Mouse (Mus musculus) hindbrain, embryonic 16.5 days (tissue): ENCODE results near the gene Mnd1. TPM values are rescaled to one million over a fixed set of nuclear protein-coding genes. Genes with fewer than 3 reads are reported as not detected.

Experiments used
- ATAC-seq: fragments of 200-750 bp; cut with Nextera tagmentation; 2 replicates; pipeline ENCODE4 v1.8.0; 2017; ENCODE audit warnings: moderate TSS enrichment, moderate library complexity
- H3K27ac ChIP-seq: fragments of 300-500 bp; sonication (generic); 2 replicates; pipeline ENCODE4 v1.5.1; 2014; ENCODE audit warnings: low read depth, mild to moderate bottlenecking, control low read depth, low read length, moderate library complexity
- H3K27me3 ChIP-seq: fragments of 300-500 bp; sonication (generic); replicated peaks from 2 replicates; pipeline ENCODE4 v1.6.1; 2014; ENCODE audit warnings: low read length; ENCODE audit not compliant: control insufficient read depth, insufficient read depth
- H3K36me3 ChIP-seq: fragments of 300-500 bp; sonication (generic); 2 replicates; pipeline ENCODE4 v1.6.1; 2014; ENCODE audit warnings: mild to moderate bottlenecking, low read length, moderate library complexity, mixed read lengths; ENCODE audit not compliant: control insufficient read depth, insufficient read depth
- H3K4me1 ChIP-seq: fragments of 300-500 bp; sonication (generic); 2 replicates; pipeline ENCODE4 v1.6.1; 2014; ENCODE audit warnings: low read depth, low read length; ENCODE audit not compliant: control insufficient read depth, insufficient read depth
- H3K4me2 ChIP-seq: fragments of 300-500 bp; sonication (generic); 2 replicates; pipeline ENCODE4 v1.6.1; 2014; ENCODE audit warnings: mild to moderate bottlenecking, low read length, control low read depth, moderate library complexity
- H3K4me3 ChIP-seq: fragments of 300-500 bp; sonication (generic); 2 replicates; pipeline ENCODE4 v1.5.1; 2014; ENCODE audit warnings: mild to moderate bottlenecking, low read length, control low read depth, moderate library complexity
- H3K9ac ChIP-seq: fragments of 300-500 bp; sonication (generic); 2 replicates; pipeline ENCODE4 v1.6.1; 2014; ENCODE audit warnings: low read depth, mild to moderate bottlenecking, control low read depth, low read length, moderate library complexity
- H3K9me3 ChIP-seq: fragments of 300-500 bp; sonication (generic); 2 replicates; pipeline ENCODE4 v1.6.1; 2014; ENCODE audit warnings: mild to moderate bottlenecking, low read length, moderate library complexity; ENCODE audit not compliant: control insufficient read depth
- WGBS: fragments of 180-500 bp; shearing (Covaris S2); extraction: QIAGEN DNeasy Blood & Tissue Kit; methylation state at CpG from one replicate; pipeline ENCODE4 v1.1.7; 2014; 5-methylcytosine and 5-hydroxymethylcytosine counted together
- polyA plus RNA-seq: library from polyadenylated mRNA; unstranded; fragments of >200 nt; fragmentation: Nextera tagmentation; extraction: Ambion mirVana; gene quantifications from 2 replicates; pipeline ENCODE4 v1.2.1, GENCODE M21; 2015

Gene Mnd1
- polyA plus RNA-seq, 1 experiment from 2014 or later: 2.9 TPM

- Histone ChIP-seq H3K4me3 (no peak overlapping the region), H3K9ac (no peak overlapping the region), H3K4me2 (no peak overlapping the region), H3K9me3 (no peaks in the 10 kb centered on the region), H3K27me3 (no peaks in the 10 kb centered on the region), H3K4me1 (no peaks in the 10 kb centered on the region), H3K27ac (no peak overlapping the region), H3K36me3 (no peaks in the 10 kb centered on the region)
- ATAC-seq: no peak
- WGBS: 24% methylated on average over 2 of the region's 2 CpGs
These were observed 83.9 kb downstream of the Mnd1 start for GRCm38 (mm10) chr3:84071641-84072040.

GRCm38 (mm10) chr3:84070811-84071210, 84.8 kb downstream of the Mnd1 start:
- Histone ChIP-seq H3K4me1 (no peaks in the 10 kb centered on the region), H3K4me3 (no peak overlapping the region), H3K9me3 (no peaks in the 10 kb centered on the region), H3K27ac (no peak overlapping the region), H3K4me2 (no peak overlapping the region), H3K36me3 (no peaks in the 10 kb centered on the region), H3K9ac (no peak overlapping the region), H3K27me3 (no peaks in the 10 kb centered on the region)
- no peak for ATAC-seq
- 88% methylated on average over 8 of the region's 8 CpGs for WGBS

- H3K4me2 ChIP-seq: no peak overlapping the region
- no peaks in the 10 kb centered on the region for H3K36me3 ChIP-seq
- no peaks in the 10 kb centered on the region for H3K9me3 ChIP-seq
- no peak for ATAC-seq
- no peak overlapping the region for H3K27ac ChIP-seq
- no peaks in the 10 kb centered on the region for H3K27me3 ChIP-seq
- no peaks in the 10 kb centered on the region for H3K4me1 ChIP-seq
- H3K9ac ChIP-seq: no peak overlapping the region
- H3K4me3 ChIP-seq: no peak overlapping the region
- WGBS: 86% methylated on average over 13 of the region's 13 CpGs
These were observed 86.5 kb downstream of the Mnd1 start for GRCm38 (mm10) chr3:84068831-84069709.

DNA sequence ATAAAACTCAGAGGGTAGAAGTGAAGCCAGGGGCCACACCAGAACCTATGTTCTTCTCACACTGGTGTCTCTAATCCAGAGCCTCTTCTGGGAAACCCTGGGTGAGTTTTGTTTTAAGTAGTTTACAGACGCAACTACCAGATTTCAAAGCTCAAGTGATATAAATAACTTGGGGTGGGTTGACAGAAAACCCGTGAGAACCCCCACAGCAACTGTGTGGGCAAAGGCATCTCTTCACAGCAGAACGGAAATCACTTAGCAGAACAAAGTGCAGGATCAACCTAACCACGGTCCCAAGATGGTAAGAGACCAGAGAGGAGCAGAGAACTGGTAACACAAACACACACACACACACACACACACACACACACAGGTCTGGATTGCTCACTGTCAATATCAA, 89.8 kb downstream of the Mnd1 start:
- Histone ChIP-seq H3K27me3 (no peaks in the 10 kb centered on the region), H3K4me1 (no peaks in the 10 kb centered on the region), H3K4me3 (no peak overlapping the region), H3K4me2 (no peak overlapping the region), H3K9ac (no peak overlapping the region), H3K27ac (no peak overlapping the region), H3K9me3 (no peaks in the 10 kb centered on the region), H3K36me3 (no peaks in the 10 kb centered on the region)
- ATAC-seq: no peak
- 89% methylated on average over 4 of the region's 4 CpGs for WGBS

GRCm38 (mm10) chr3:84063369-84063914, 92.1 kb downstream of the Mnd1 start:
- Histone ChIP-seq H3K4me3 (no peak overlapping the region), H3K9me3 (no peaks in the 10 kb centered on the region), H3K9ac (no peak overlapping the region), H3K27me3 (no peaks in the 10 kb centered on the region), H3K27ac (no peak overlapping the region), H3K36me3 (no peaks in the 10 kb centered on the region), H3K4me1 (peaks cover 2% of the 10 kb centered on the region; the same call in 1 of the 2 replicates), H3K4me2 (no peak overlapping the region)
- ATAC-seq: no peak
- WGBS: 77% methylated on average over 2 of the region's 2 CpGs

DNA sequence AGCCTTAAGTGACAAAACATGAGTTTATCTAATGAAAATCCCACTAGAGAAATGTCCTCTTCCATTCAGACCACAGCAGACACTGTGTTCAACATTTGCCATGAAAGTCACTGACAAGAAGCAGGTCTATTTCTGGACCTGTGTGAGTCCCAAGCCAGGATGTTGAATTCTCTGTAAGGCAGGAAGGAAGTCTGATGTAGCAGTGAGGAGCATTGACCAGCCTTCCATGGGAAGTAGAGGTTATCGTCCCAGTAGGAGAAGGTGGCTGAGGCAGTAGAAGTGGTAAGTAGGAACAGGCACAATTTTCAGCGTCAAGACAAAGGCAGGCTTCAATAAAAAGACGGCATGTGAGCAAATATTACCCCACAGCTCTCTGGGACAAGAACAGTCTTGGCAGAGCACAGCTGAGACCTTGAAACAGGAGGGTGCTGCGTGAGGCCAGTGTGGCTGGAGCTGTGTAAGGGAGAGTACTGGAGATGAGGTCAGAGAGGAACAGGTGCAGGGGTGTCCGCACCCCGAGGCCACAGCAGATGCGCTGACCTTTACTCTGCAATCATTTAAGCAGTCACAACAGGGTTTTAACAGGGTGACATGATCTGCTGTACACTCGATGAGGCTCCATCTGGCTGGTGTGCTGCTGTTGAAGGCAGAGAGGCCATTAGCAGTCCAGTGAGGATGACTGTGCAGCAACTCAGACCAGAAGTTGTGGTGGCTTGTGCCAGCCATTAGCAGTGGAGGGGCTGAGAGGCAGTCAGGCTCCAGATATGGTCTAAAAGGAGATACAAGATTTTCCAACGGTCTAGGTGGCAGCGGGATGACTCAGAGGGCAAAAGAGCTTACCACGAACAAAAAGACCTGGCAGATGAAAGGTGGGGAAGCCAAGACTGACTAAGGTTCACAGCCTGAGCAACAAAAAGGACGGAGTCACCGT, 93.8 kb downstream of the Mnd1 start:
- Histone ChIP-seq H3K27me3 (no peaks in the 10 kb centered on the region), H3K4me1 (peaks cover 2% of the 10 kb centered on the region; the same call in 1 of the 2 replicates), H3K4me2 (no peak overlapping the region), H3K9me3 (no peaks in the 10 kb centered on the region), H3K27ac (no peak overlapping the region), H3K9ac (no peak overlapping the region), H3K4me3 (no peak overlapping the region), H3K36me3 (no peaks in the 10 kb centered on the region)
- 69% methylated on average over 13 of the region's 13 CpGs for WGBS
- no peak for ATAC-seq

DNA sequence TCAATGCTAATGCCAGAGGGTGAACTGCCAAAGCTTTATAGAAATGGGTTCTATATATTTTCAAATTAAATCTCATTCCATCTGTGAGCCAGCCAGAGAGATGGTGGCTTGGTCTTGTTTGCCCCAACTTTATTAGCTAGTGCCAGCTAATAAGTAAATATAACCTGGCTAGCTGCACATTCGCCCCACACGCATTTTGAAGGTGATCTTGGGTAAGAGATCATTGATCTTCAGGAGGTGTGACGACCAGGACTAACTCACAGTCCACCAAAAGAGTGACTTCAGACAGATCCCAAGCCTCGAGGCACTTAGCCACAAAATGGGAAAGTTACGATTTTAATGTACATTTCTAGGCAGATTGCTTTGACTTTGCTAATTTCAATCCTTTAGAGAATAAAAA, 94.6 kb downstream of the Mnd1 start:
- H3K9me3 ChIP-seq: no peaks in the 10 kb centered on the region
- WGBS: 88% methylated on average over 5 of the region's 5 CpGs
- H3K36me3 ChIP-seq: no peaks in the 10 kb centered on the region
- H3K27ac ChIP-seq: no peak overlapping the region
- no peak overlapping the region for H3K4me3 ChIP-seq
- H3K27me3 ChIP-seq: no peaks in the 10 kb centered on the region
- no peak for ATAC-seq
- no peak overlapping the region for H3K4me2 ChIP-seq
- no peak overlapping the region for H3K9ac ChIP-seq
- H3K4me1 ChIP-seq: peaks cover 2% of the 10 kb centered on the region; the same call in 1 of the 2 replicates

GRCm38 (mm10) chr3:84060128-84060527, 95.5 kb downstream of the Mnd1 start:
- Histone ChIP-seq H3K4me3 (no peak overlapping the region), H3K27ac (no peak overlapping the region), H3K9ac (no peak overlapping the region), H3K4me2 (no peak overlapping the region), H3K4me1 (peaks cover 2% of the 10 kb centered on the region; the same call in 1 of the 2 replicates), H3K27me3 (no peaks in the 10 kb centered on the region), H3K36me3 (no peaks in the 10 kb centered on the region), H3K9me3 (no peaks in the 10 kb centered on the region)
- WGBS: 65% methylated on average over 4 of the region's 4 CpGs
- no peak for ATAC-seq

DNA sequence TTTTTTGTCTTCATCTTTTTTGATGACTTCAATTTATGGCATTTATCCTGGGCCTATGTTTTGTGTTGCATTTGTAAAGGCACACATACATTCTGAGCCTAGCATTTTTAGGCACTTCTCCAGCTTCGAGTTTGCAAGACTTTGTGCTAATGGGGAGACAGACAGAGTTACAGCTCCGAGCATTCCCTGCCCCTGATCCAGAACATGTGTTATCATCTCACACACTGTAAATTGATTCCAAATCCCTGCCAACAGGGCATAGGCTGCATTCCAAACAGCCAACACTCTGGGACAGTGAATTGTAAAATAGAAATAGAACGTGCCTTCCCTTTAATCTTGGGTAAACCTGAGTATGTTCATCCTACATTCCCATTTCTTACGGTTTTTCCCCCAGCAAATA, 95.9 kb downstream of the Mnd1 start:
- ATAC-seq: no peak
- Histone ChIP-seq H3K27me3 (no peaks in the 10 kb centered on the region), H3K36me3 (no peaks in the 10 kb centered on the region), H3K4me3 (no peak overlapping the region), H3K9me3 (no peaks in the 10 kb centered on the region), H3K4me2 (no peak overlapping the region), H3K9ac (no peak overlapping the region), H3K27ac (no peak overlapping the region), H3K4me1 (peaks cover 2% of the 10 kb centered on the region; the same call in 1 of the 2 replicates)
- WGBS: 62% methylated on average over 4 of the region's 4 CpGs
